Mouse (Mus musculus): ENCODE results near the gene Exoc5. TPM values are rescaled to one million over a fixed set of nuclear protein-coding genes. Genes with fewer than 3 reads are reported as not detected.
A peak's percentile ranks its signal among the peaks of the same experiment; 100 is the strongest.

Gene Exoc5
- polyA plus RNA-seq, 1 experiment from 2014 or later = 85.5 TPM

- no peak overlapping the region for H3K9ac ChIP-seq
- no peak overlapping the region for H3K4me3 ChIP-seq
- peaks cover 3% of the 10 kb centered on the region; the same call in 1 of the 2 replicates for H3K4me1 ChIP-seq
- 20% methylated on average over 3 of the region's 3 CpGs for WGBS
- H3K27ac ChIP-seq = no peak overlapping the region
- H3K9me3 ChIP-seq = no peaks in the 10 kb centered on the region
- no peaks in the 10 kb centered on the region for H3K27me3 ChIP-seq (replicated peaks)
- no peaks in the 10 kb centered on the region for H3K36me3 ChIP-seq
- no peak overlapping the region for H3K4me2 ChIP-seq (replicated peaks)
- no peak for ATAC-seq (ENCODE audit: low FRiP score, low read depth)
These were observed 74.3 kb downstream of the Exoc5 start for GRCm38 (mm10) chr14:48992070-48992580.

- Histone ChIP-seq H3K4me2 (replicated peaks) (peak overlapping the region; percentile 51), H3K36me3 (no peaks in the 10 kb centered on the region), H3K4me3 (no peak overlapping the region), H3K9me3 (no peaks in the 10 kb centered on the region), H3K27ac (no peak overlapping the region), H3K27me3 (replicated peaks) (no peaks in the 10 kb centered on the region), H3K9ac (no peak overlapping the region), H3K4me1 (peaks cover 3% of the 10 kb centered on the region; the same call in 1 of the 2 replicates)
- ATAC-seq (ENCODE audit: low FRiP score, low read depth) = 0 out of 2 replicates have a peak, but pooled peaks have one; percentile 17
- WGBS = 4% methylated on average over 7 of the region's 7 CpGs
These were observed 75.3 kb downstream of the Exoc5 start for GRCm38 (mm10) chr14:48991144-48991522.

GRCm38 (mm10) chr14:48990471-48991143, 75.8 kb downstream of the Exoc5 start:
- Histone ChIP-seq H3K4me2 (replicated peaks) (peak overlapping the region; percentile 51), H3K9ac (no peak overlapping the region), H3K36me3 (no peaks in the 10 kb centered on the region), H3K4me3 (no peak overlapping the region), H3K9me3 (no peaks in the 10 kb centered on the region), H3K27ac (no peak overlapping the region), H3K4me1 (peaks cover 3% of the 10 kb centered on the region; the same call in 1 of the 2 replicates), H3K27me3 (replicated peaks) (no peaks in the 10 kb centered on the region)
- ATAC-seq (ENCODE audit: low FRiP score, low read depth) = peak; percentile 86
- WGBS = 17% methylated on average over 17 of the region's 17 CpGs

GRCm38 (mm10) chr14:48989831-48990230, 76.6 kb downstream of the Exoc5 start:
- no peak overlapping the region for H3K9ac ChIP-seq
- no peak overlapping the region for H3K4me3 ChIP-seq
- no peak for ATAC-seq (ENCODE audit: low FRiP score, low read depth)
- no peaks in the 10 kb centered on the region for H3K27me3 ChIP-seq (replicated peaks)
- no peak overlapping the region for H3K4me2 ChIP-seq (replicated peaks)
- H3K36me3 ChIP-seq = no peaks in the 10 kb centered on the region
- 80% methylated on average over 8 of the region's 8 CpGs for WGBS
- H3K9me3 ChIP-seq = no peaks in the 10 kb centered on the region
- peaks cover 3% of the 10 kb centered on the region; the same call in 1 of the 2 replicates for H3K4me1 ChIP-seq
- no peak overlapping the region for H3K27ac ChIP-seq

GRCm38 (mm10) chr14:48986231-48986630, 80.2 kb downstream of the Exoc5 start:
- H3K27me3 ChIP-seq (replicated peaks) = no peaks in the 10 kb centered on the region
- no peak overlapping the region for H3K9ac ChIP-seq
- 82% methylated on average over 8 of the region's 8 CpGs for WGBS
- ATAC-seq (ENCODE audit: low FRiP score, low read depth) = no peak
- H3K4me2 ChIP-seq (replicated peaks) = no peak overlapping the region
- no peaks in the 10 kb centered on the region for H3K9me3 ChIP-seq
- peaks cover 3% of the 10 kb centered on the region; the same call in 1 of the 2 replicates for H3K4me1 ChIP-seq
- no peak overlapping the region for H3K4me3 ChIP-seq
- no peaks in the 10 kb centered on the region for H3K36me3 ChIP-seq
- no peak overlapping the region for H3K27ac ChIP-seq

GRCm38 (mm10) chr14:48985673-48986072, 80.8 kb downstream of the Exoc5 start:
- Histone ChIP-seq H3K4me2 (replicated peaks) (no peak overlapping the region), H3K27me3 (replicated peaks) (no peaks in the 10 kb centered on the region), H3K27ac (no peak overlapping the region), H3K36me3 (no peaks in the 10 kb centered on the region), H3K4me1 (no peaks in the 10 kb centered on the region; the same call in 1 of the 2 replicates), H3K9ac (no peak overlapping the region), H3K4me3 (no peak overlapping the region), H3K9me3 (no peaks in the 10 kb centered on the region)
- ATAC-seq (ENCODE audit: low FRiP score, low read depth) = no peak
- 51% methylated on average over 10 of the region's 10 CpGs for WGBS

- no peak for ATAC-seq (ENCODE audit: low FRiP score, low read depth)
- Histone ChIP-seq H3K9ac (no peak overlapping the region), H3K4me3 (no peak overlapping the region), H3K4me2 (replicated peaks) (no peak overlapping the region), H3K27me3 (replicated peaks) (no peaks in the 10 kb centered on the region), H3K9me3 (no peaks in the 10 kb centered on the region), H3K27ac (no peak overlapping the region), H3K36me3 (no peaks in the 10 kb centered on the region), H3K4me1 (no peaks in the 10 kb centered on the region)
- 64% methylated on average over 3 of the region's 3 CpGs for WGBS
These were observed 87.5 kb downstream of the Exoc5 start for GRCm38 (mm10) chr14:48978971-48979388.

GRCm38 (mm10) chr14:48971546-48971945, 94.9 kb downstream of the Exoc5 start:
- H3K4me3 ChIP-seq = no peak overlapping the region
- no peaks in the 10 kb centered on the region for H3K4me1 ChIP-seq
- 94% methylated on average over 2 of the region's 2 CpGs for WGBS

GRCm38 (mm10) chr14:48968670-48969069, 97.8 kb downstream of the Exoc5 start:
- Histone ChIP-seq H3K27ac (no peak overlapping the region), H3K4me3 (no peak overlapping the region), H3K4me2 (replicated peaks) (no peak overlapping the region), H3K36me3 (no peaks in the 10 kb centered on the region), H3K4me1 (no peaks in the 10 kb centered on the region), H3K9me3 (no peaks in the 10 kb centered on the region), H3K27me3 (replicated peaks) (no peaks in the 10 kb centered on the region), H3K9ac (no peak overlapping the region)
- no peak for ATAC-seq (ENCODE audit: low FRiP score, low read depth)
- WGBS = 86% methylated on average over 9 of the region's 9 CpGs

More at GRCm38 (mm10) chr14:48971546-48971945, 94.9 kb downstream of the Exoc5 start:
- Histone ChIP-seq H3K27me3 (replicated peaks) (no peaks in the 10 kb centered on the region), H3K9me3 (no peaks in the 10 kb centered on the region), H3K4me2 (replicated peaks) (no peak overlapping the region), H3K9ac (no peak overlapping the region), H3K36me3 (no peaks in the 10 kb centered on the region), H3K27ac (no peak overlapping the region)
- no peak for ATAC-seq (ENCODE audit: low FRiP score, low read depth)

Other genes starting within 250 kb of the Exoc5 start
- gene Ap5m1, start 556 bp downstream of the Exoc5 start, polyA plus RNA-seq (2016; fragmentation: Nextera tagmentation; extraction: Ambion mirVana) = 29.8 and 32.2 TPM in 2 replicates
- gene Naa30, start 105.6 kb upstream of the Exoc5 start, polyA plus RNA-seq (2016; fragmentation: Nextera tagmentation; extraction: Ambion mirVana) = 24.0 and 26.6 TPM in 2 replicates
- gene ccdc198, start 178.8 kb upstream of the Exoc5 start, polyA plus RNA-seq (2016; fragmentation: Nextera tagmentation; extraction: Ambion mirVana) = 0.27 and 0.43 TPM in 2 replicates

Measured in neural tube, embryonic 12.5 days (tissue).